Mouse (Mus musculus) embryonic fibroblast, embryonic 13.5 days (primary cell): ENCODE results near the gene Fmod.

Experiments
- CTCF ChIP-seq: IDR thresholded peaks from 2 replicates; pipeline ENCODE4 v1.5.1; 2011; ENCODE audit warnings: mild to moderate bottlenecking, control low read depth, low read length, moderate library complexity, borderline replicate concordance; ENCODE audit not compliant: insufficient read depth
- POLR2A ChIP-seq: IDR thresholded peaks from 2 replicates; pipeline ENCODE4 v1.6.1; 2011; ENCODE audit warnings: low read depth, mild to moderate bottlenecking, control low read depth, low read length, moderate library complexity

- no peak for TF ChIP-seq CTCF
- no peak for TF ChIP-seq POLR2A
These were observed 11.1 kb upstream of the Fmod start for GRCm38 (mm10) chr1:134025975-134026374.
